Mouse (Mus musculus) megakaryocyte, embryonic 14.5 days (primary cell): ENCODE results near the gene Dlst.

Source experiments
- FLI1 ChIP-seq: IDR thresholded peaks from 2 replicates; pipeline ENCODE4 v1.6.1; 2012; ENCODE audit warnings: low read length, inconsistent platforms, mixed read lengths
- GATA1 ChIP-seq: IDR thresholded peaks from 3 replicates; pipeline ENCODE4 v1.6.1; 2012; ENCODE audit warnings: mixed read lengths, low read length, inconsistent platforms, borderline replicate concordance

- no peak for TF ChIP-seq FLI1
- TF ChIP-seq GATA1 = no peak
Observed at GRCm38 (mm10) chr12:85184118-85184517, 73.5 kb downstream of the Dlst start.
